ENCODE assay signal across 17 mouse cellular contexts in genomic region chr15:83956996-83957395, GRCm38 (mm10).
A peak's percentile ranks its signal among the peaks of the same experiment; 100 is the strongest.
DNase-seq lines count a peak whose midpoint lies in the region; ATAC-seq and TF ChIP-seq lines count a peak whose summit lies in the region.
"Had no signal": no experiment of that assay in that cellular context is flagged by ENCODE, and none has a peak within 500 bp of the region (broad histone marks: within the 10 kb centered on the region; RNA-seq: fewer than 3 reads in every experiment).

No protein-coding gene starts in this region.

- no peak overlapping the region for H3K4me2 ChIP-seq in forebrain, embryonic 14.5 days (ENCODE audit: low read length)
- no peak overlapping the region for H3K4me2 ChIP-seq in forebrain, embryonic 11.5 days (ENCODE audit: low read depth, low read length, severe bottlenecking)
- no peak overlapping the region for H3K4me2 ChIP-seq in forebrain, postnatal 0 days (ENCODE audit: low read depth)
- H3K4me2 ChIP-seq in forebrain, embryonic 12.5 days = no peak overlapping the region
- no peak overlapping the region for H3K4me2 ChIP-seq in lung, embryonic 15.5 days
- H3K4me2 ChIP-seq in lung, postnatal 0 days (replicated peaks; ENCODE audit: low read depth, low read length) = no peak overlapping the region
- H3K4me2 ChIP-seq: heart, embryonic 11.5 days; hindbrain, embryonic 12.5 days; hindbrain, embryonic 15.5 days had no signal

- H3K36me3 ChIP-seq in forebrain, embryonic 14.5 days (ENCODE audit: control insufficient read depth, insufficient read depth, low read length) = no peaks in the 10 kb centered on the region
- no peaks in the 10 kb centered on the region for H3K36me3 ChIP-seq in forebrain, embryonic 11.5 days (ENCODE audit: control insufficient read depth, insufficient read depth, low read length)
- no peaks in the 10 kb centered on the region for H3K36me3 ChIP-seq in forebrain, postnatal 0 days (ENCODE audit: insufficient read depth)
- H3K36me3 ChIP-seq in forebrain, embryonic 12.5 days (replicated peaks) = no peaks in the 10 kb centered on the region
- H3K36me3 ChIP-seq in lung, embryonic 15.5 days = no peaks in the 10 kb centered on the region
- H3K36me3 ChIP-seq in lung, postnatal 0 days (ENCODE audit: insufficient read depth, low read length) = no peaks in the 10 kb centered on the region
- H3K36me3 ChIP-seq: hindbrain, embryonic 12.5 days; hindbrain, embryonic 15.5 days had no signal

- H3K27ac ChIP-seq in forebrain, embryonic 14.5 days (ENCODE audit: low read depth, low read length) = 0 out of 2 replicates have a peak overlapping the region, but pooled peaks have one; percentile 18
- H3K27ac ChIP-seq in forebrain, embryonic 11.5 days (ENCODE audit: low read depth, low read length) = no peak overlapping the region
- peak overlapping the region; percentile 16; the same call in 1 of the 2 replicates for H3K27ac ChIP-seq in forebrain, postnatal 0 days (ENCODE audit: low read depth, low read length)
- H3K27ac ChIP-seq in forebrain, embryonic 12.5 days = no peak overlapping the region
- H3K27ac ChIP-seq in lung, embryonic 15.5 days = peak overlapping the region; percentile 53
- H3K27ac ChIP-seq in lung, postnatal 0 days (ENCODE audit: low read length) = no peak overlapping the region
- H3K27ac ChIP-seq: gastrocnemius, adult 2 months; hindbrain, embryonic 12.5 days; hindbrain, embryonic 15.5 days had no signal

- DNase-seq in forebrain, embryonic 14.5 days (ENCODE audit: low spot score) = peak; percentile 61
- DNase-seq in forebrain, embryonic 11.5 days (ENCODE audit: low spot score) = no peak
- DNase-seq in forebrain, postnatal 0 days = peak; percentile 41
- no peak for DNase-seq in lung, postnatal 0 days (ENCODE audit: low spot score)
- DNase-seq: adrenal gland, adult 8-10 months; adrenal gland, postnatal 25 days; cerebellum, adult 18-20 months; cerebellum, adult 9-10 months; cerebellum, postnatal 14 days had no signal

- no peaks in the 10 kb centered on the region for H3K9me3 ChIP-seq in forebrain, embryonic 14.5 days (replicated peaks; ENCODE audit: control insufficient read depth, low read length)
- no peaks in the 10 kb centered on the region for H3K9me3 ChIP-seq in forebrain, embryonic 11.5 days (ENCODE audit: control insufficient read depth, low read length)
- H3K9me3 ChIP-seq in forebrain, postnatal 0 days (ENCODE audit: low read length) = no peaks in the 10 kb centered on the region
- H3K9me3 ChIP-seq in forebrain, embryonic 12.5 days = no peaks in the 10 kb centered on the region
- no peaks in the 10 kb centered on the region for H3K9me3 ChIP-seq in lung, embryonic 15.5 days
- H3K9me3 ChIP-seq in lung, postnatal 0 days (ENCODE audit: low read length) = no peaks in the 10 kb centered on the region
- H3K9me3 ChIP-seq: hindbrain, embryonic 12.5 days; hindbrain, embryonic 15.5 days had no signal

- H3K9ac ChIP-seq in forebrain, embryonic 14.5 days (ENCODE audit: low read length) = no peak overlapping the region
- H3K9ac ChIP-seq in forebrain, embryonic 11.5 days (ENCODE audit: low read length) = no peak overlapping the region
- H3K9ac ChIP-seq in forebrain, postnatal 0 days = no peak overlapping the region
- H3K9ac ChIP-seq in forebrain, embryonic 12.5 days = no peak overlapping the region
- H3K9ac ChIP-seq in lung, embryonic 15.5 days = no peak overlapping the region
- no peak overlapping the region for H3K9ac ChIP-seq in lung, postnatal 0 days (replicated peaks; ENCODE audit: low read depth)
- H3K9ac ChIP-seq: hindbrain, embryonic 12.5 days; hindbrain, embryonic 15.5 days had no signal

- H3K4me3 ChIP-seq in forebrain, embryonic 14.5 days (ENCODE audit: low read depth, low read length) = no peak overlapping the region
- H3K4me3 ChIP-seq in forebrain, embryonic 11.5 days (ENCODE audit: low read depth, low read length) = no peak overlapping the region
- no peak overlapping the region for H3K4me3 ChIP-seq in forebrain, postnatal 0 days (ENCODE audit: low read depth, low read length)
- H3K4me3 ChIP-seq in forebrain, embryonic 12.5 days (replicated peaks) = no peak overlapping the region
- no peak overlapping the region for H3K4me3 ChIP-seq in lung, embryonic 15.5 days
- no peak overlapping the region for H3K4me3 ChIP-seq in lung, postnatal 0 days (ENCODE audit: low read depth, low read length)
- H3K4me3 ChIP-seq: gastrocnemius, adult 2 months; hindbrain, embryonic 12.5 days; hindbrain, embryonic 15.5 days had no signal

- H3K27me3 ChIP-seq in forebrain, embryonic 14.5 days (replicated peaks; ENCODE audit: control insufficient read depth, insufficient read depth, low read length) = no peaks in the 10 kb centered on the region
- no peaks in the 10 kb centered on the region for H3K27me3 ChIP-seq in forebrain, embryonic 11.5 days (ENCODE audit: control insufficient read depth, insufficient read depth, low read length)
- no peaks in the 10 kb centered on the region for H3K27me3 ChIP-seq in forebrain, postnatal 0 days (ENCODE audit: insufficient read depth, low read length)
- H3K27me3 ChIP-seq in forebrain, embryonic 12.5 days = no peaks in the 10 kb centered on the region
- H3K27me3 ChIP-seq in lung, embryonic 15.5 days = no peaks in the 10 kb centered on the region
- H3K27me3 ChIP-seq in lung, postnatal 0 days (replicated peaks; ENCODE audit: insufficient read depth, low read length) = no peaks in the 10 kb centered on the region
- H3K27me3 ChIP-seq: hindbrain, embryonic 12.5 days; hindbrain, embryonic 15.5 days had no signal

- WGBS in forebrain, embryonic 14.5 days = 66% methylated on average over 7 of the region's 7 CpGs
- WGBS in forebrain, embryonic 11.5 days = 90% methylated on average over 7 of the region's 7 CpGs
- WGBS in forebrain, postnatal 0 days = 56% methylated on average over 7 of the region's 7 CpGs
- WGBS in forebrain, embryonic 12.5 days = 82% methylated on average over 7 of the region's 7 CpGs
- 84% methylated on average over 7 of the region's 7 CpGs for WGBS in lung, embryonic 15.5 days
- WGBS in lung, postnatal 0 days = 81% methylated on average over 7 of the region's 7 CpGs

- H3K4me1 ChIP-seq in forebrain, embryonic 14.5 days (ENCODE audit: control insufficient read depth, insufficient read depth, low read length) = no peaks in the 10 kb centered on the region
- H3K4me1 ChIP-seq in forebrain, embryonic 11.5 days (replicated peaks; ENCODE audit: control insufficient read depth, insufficient read depth, low read length) = no peaks in the 10 kb centered on the region
- 0 out of 2 replicates have a peak, but pooled peaks cover 3% of the 10 kb centered on the region for H3K4me1 ChIP-seq in forebrain, postnatal 0 days (ENCODE audit: insufficient read depth)
- peaks cover 2% of the 10 kb centered on the region; the same call in 1 of the 2 replicates for H3K4me1 ChIP-seq in forebrain, embryonic 12.5 days
- peaks cover 14% of the 10 kb centered on the region for H3K4me1 ChIP-seq in lung, embryonic 15.5 days
- H3K4me1 ChIP-seq in lung, postnatal 0 days (ENCODE audit: insufficient read depth, low read depth, low read length) = no peaks in the 10 kb centered on the region; the same call in 1 of the 2 replicates
- H3K4me1 ChIP-seq: hindbrain, embryonic 12.5 days; hindbrain, embryonic 15.5 days had no signal

- TF ChIP-seq EP300 in lung, postnatal 0 days (IDR thresholded peaks at IDR 0.05) = no peak

- no peak for ATAC-seq in forebrain, embryonic 14.5 days
- ATAC-seq in forebrain, embryonic 11.5 days (replicated peaks; ENCODE audit: low FRiP score) = no peak
- ATAC-seq in forebrain, postnatal 0 days = no peak; the same call in 1 of the 2 replicates
- no peak for ATAC-seq in forebrain, embryonic 12.5 days (ENCODE audit: low FRiP score)
- no peak for ATAC-seq in lung, embryonic 15.5 days (ENCODE audit: borderline replicate concordance, extremely low read depth, low FRiP score, low TSS enrichment)
- ATAC-seq in lung, postnatal 0 days = no peak
- ATAC-seq: activated CD4-positive, CD25-positive, alpha-beta regulatory T cell, adult 4 months; intestine, postnatal 0 days had no signal

- no peak for TF ChIP-seq CTCF in forebrain, postnatal 0 days (IDR thresholded peaks at IDR 0.05; ENCODE audit: low read depth)
- no peak for TF ChIP-seq CTCF in lung, postnatal 0 days (IDR thresholded peaks at IDR 0.05)

Comparison
In these comparisons a context has a peak if more than half of its experiments do, and no peak if none do; other contexts are left out.
1. DNase-seq: peak in forebrain, embryonic 14.5 days (single experiment) and forebrain, postnatal 0 days (single experiment); none in forebrain, embryonic 11.5 days (single experiment) and lung, postnatal 0 days (single experiment).
2. H3K27ac ChIP-seq: peak in forebrain, embryonic 14.5 days (single experiment), forebrain, postnatal 0 days (single experiment) and lung, embryonic 15.5 days (single experiment); none in forebrain, embryonic 11.5 days (single experiment), forebrain, embryonic 12.5 days (single experiment) and lung, postnatal 0 days (single experiment).